Mouse (Mus musculus) brain, embryonic 14.5 days (tissue): ENCODE results near the gene Gm3435.

Experiments
- CTCF ChIP-seq: fragments of 200-500 bp; IDR thresholded peaks from 2 replicates; pipeline ENCODE4 v1.5.1; 2012; ENCODE audit warnings: inconsistent platforms, mild to moderate bottlenecking, moderate library complexity, borderline replicate concordance; ENCODE audit not compliant: insufficient read depth, insufficient read length; ENCODE audit errors: extremely low read depth
- POLR2A ChIP-seq: fragments of 200-500 bp; IDR thresholded peaks from 2 replicates; pipeline ENCODE4 v1.6.1; 2012; ENCODE audit warnings: mild to moderate bottlenecking, inconsistent platforms, borderline replicate concordance; ENCODE audit not compliant: poor library complexity, insufficient read depth, insufficient read length, severe bottlenecking; ENCODE audit errors: extremely low read depth

- TF ChIP-seq POLR2A (no peak), CTCF (no peak)
Measured at GRCm38 (mm10) chr17:15060356-15060755, 50.4 kb downstream of the Gm3435 start.
